Mouse (Mus musculus): ENCODE results near the gene Prrxl1. TPM values are rescaled to one million over a fixed set of nuclear protein-coding genes. Genes with fewer than 3 reads are reported as not detected.
A peak's percentile ranks its signal among the peaks of the same experiment; 100 is the strongest.

Gene Prrxl1
- polyA plus RNA-seq, 1 experiment from 2014 or later: not detected

DNA sequence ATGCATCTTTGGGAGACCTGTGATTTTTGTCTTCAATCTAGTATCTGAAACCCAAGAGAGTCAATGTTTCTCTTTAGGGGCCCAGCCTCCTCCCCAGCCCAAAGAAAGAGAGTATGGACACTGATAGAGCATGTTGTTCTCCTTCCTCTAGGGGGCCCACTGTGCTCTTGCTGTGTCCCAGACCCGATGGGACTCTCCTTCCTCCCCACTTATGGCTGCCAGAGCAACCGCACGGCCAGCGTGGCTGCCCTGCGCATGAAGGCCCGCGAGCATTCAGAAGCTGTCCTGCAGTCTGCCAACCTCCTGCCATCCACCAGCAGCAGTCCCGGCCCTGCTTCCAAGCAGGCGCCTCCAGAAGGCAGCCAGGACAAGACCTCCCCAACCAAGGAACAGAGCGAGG is 29.4 kb downstream of the Prrxl1 start:
- Histone ChIP-seq H3K4me3 (ENCODE audit: low read depth, low read length) (no peak overlapping the region), H3K27ac (ENCODE audit: low read depth) (no peak overlapping the region), H3K9ac (no peak overlapping the region), H3K9me3 (ENCODE audit: low read depth, low read length) (no peaks in the 10 kb centered on the region), H3K4me2 (no peak overlapping the region), H3K27me3 (ENCODE audit: insufficient read depth, low read length) (no peaks in the 10 kb centered on the region), H3K4me1 (ENCODE audit: insufficient read depth) (no peaks in the 10 kb centered on the region), H3K36me3 (ENCODE audit: insufficient read depth) (no peaks in the 10 kb centered on the region)
- 36% methylated on average over 10 of the region's 10 CpGs for WGBS
- peak; percentile 38; the same call in 1 of the 2 replicates for TF ChIP-seq CTCF (IDR thresholded peaks at IDR 0.05; ENCODE audit: low read depth)
- DNase-seq: peak; percentile 41
- no peak for ATAC-seq (ENCODE audit: insufficient read depth)

DNA sequence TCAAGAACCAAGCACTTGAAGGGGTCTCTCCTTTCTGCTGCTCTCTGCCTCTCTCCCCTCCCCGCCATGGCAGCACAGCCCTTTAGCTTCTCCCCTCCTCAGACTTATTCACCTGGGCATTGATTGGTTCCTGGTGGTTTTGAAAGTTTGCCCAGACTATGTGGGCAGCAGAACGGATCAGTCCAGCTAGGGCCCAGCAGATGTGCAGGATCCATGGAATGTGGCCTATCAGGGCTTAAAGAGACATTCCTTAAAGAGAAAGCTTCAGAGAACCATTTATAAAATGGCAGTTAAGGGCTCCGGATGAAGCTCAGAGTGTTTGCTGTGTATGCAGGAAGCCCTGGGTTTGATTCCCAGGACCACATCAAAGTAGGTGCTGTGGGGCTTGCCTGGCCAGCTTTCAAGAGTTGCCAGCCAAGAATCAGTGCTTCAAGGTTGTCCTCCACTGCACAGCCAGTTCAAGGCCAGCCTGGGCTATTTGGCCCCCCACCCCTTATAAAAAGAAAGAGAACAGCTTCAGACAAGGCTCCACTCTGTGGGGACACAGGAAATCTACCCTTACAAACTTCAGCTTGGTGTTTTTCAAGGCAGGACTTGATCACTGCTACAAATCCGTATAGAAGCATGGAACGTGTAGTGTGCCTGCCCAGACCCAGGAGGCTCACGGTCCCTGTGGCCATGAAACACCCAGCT is 33.8 kb downstream of the Prrxl1 start:
- Histone ChIP-seq H3K4me3 (ENCODE audit: low read depth, low read length) (no peak overlapping the region), H3K27ac (ENCODE audit: low read depth) (no peak overlapping the region), H3K9me3 (ENCODE audit: low read depth, low read length) (no peaks in the 10 kb centered on the region), H3K4me1 (ENCODE audit: insufficient read depth) (no peaks in the 10 kb centered on the region), H3K4me2 (no peak overlapping the region), H3K36me3 (ENCODE audit: insufficient read depth) (no peaks in the 10 kb centered on the region), H3K27me3 (ENCODE audit: insufficient read depth, low read length) (no peaks in the 10 kb centered on the region), H3K9ac (no peak overlapping the region)
- no peak for DNase-seq
- ATAC-seq (ENCODE audit: insufficient read depth): no peak
- no peak for TF ChIP-seq CTCF (IDR thresholded peaks at IDR 0.05; ENCODE audit: low read depth)
- WGBS: 64% methylated on average over 6 of the region's 6 CpGs

- DNase-seq (no peak), ATAC-seq (ENCODE audit: insufficient read depth) (no peak)
- 13% methylated on average over 11 of the region's 11 CpGs for WGBS
- Histone ChIP-seq H3K27me3 (ENCODE audit: insufficient read depth, low read length) (no peaks in the 10 kb centered on the region), H3K9me3 (ENCODE audit: low read depth, low read length) (no peaks in the 10 kb centered on the region), H3K36me3 (ENCODE audit: insufficient read depth) (no peaks in the 10 kb centered on the region), H3K4me1 (ENCODE audit: insufficient read depth) (no peaks in the 10 kb centered on the region), H3K4me2 (no peak overlapping the region), H3K9ac (no peak overlapping the region), H3K27ac (ENCODE audit: low read depth) (no peak overlapping the region), H3K4me3 (ENCODE audit: low read depth, low read length) (no peak overlapping the region)
- TF ChIP-seq CTCF (IDR thresholded peaks at IDR 0.05; ENCODE audit: low read depth): no peak
Measured at GRCm38 (mm10) chr14:32634015-32634682, 34.9 kb downstream of the Prrxl1 start.

- H3K27ac ChIP-seq (ENCODE audit: low read depth): no peak overlapping the region
- 69% methylated on average over 2 of the region's 2 CpGs for WGBS
- no peaks in the 10 kb centered on the region for H3K9me3 ChIP-seq (ENCODE audit: low read depth, low read length)
- H3K36me3 ChIP-seq (ENCODE audit: insufficient read depth): no peaks in the 10 kb centered on the region
- ATAC-seq (ENCODE audit: insufficient read depth): no peak
- no peak overlapping the region for H3K4me3 ChIP-seq (ENCODE audit: low read depth, low read length)
- H3K9ac ChIP-seq: no peak overlapping the region
- no peak for TF ChIP-seq CTCF (IDR thresholded peaks at IDR 0.05; ENCODE audit: low read depth)
- no peak overlapping the region for H3K4me2 ChIP-seq
- no peaks in the 10 kb centered on the region for H3K27me3 ChIP-seq (ENCODE audit: insufficient read depth, low read length)
- no peaks in the 10 kb centered on the region for H3K4me1 ChIP-seq (ENCODE audit: insufficient read depth)
- no peak for DNase-seq
Measured at GRCm38 (mm10) chr14:32638485-32638884, 39.3 kb downstream of the Prrxl1 start.

GRCm38 (mm10) chr14:32659781-32660180 is 60.6 kb downstream of the Prrxl1 start:
- H3K4me1 ChIP-seq (ENCODE audit: insufficient read depth): no peaks in the 10 kb centered on the region
- TF ChIP-seq CTCF (IDR thresholded peaks at IDR 0.05; ENCODE audit: low read depth): no peak
- H3K4me3 ChIP-seq (ENCODE audit: low read depth, low read length): no peak overlapping the region
- H3K9me3 ChIP-seq (ENCODE audit: low read depth, low read length): no peaks in the 10 kb centered on the region
- no peak overlapping the region for H3K27ac ChIP-seq (ENCODE audit: low read depth)
- DNase-seq (no peak), ATAC-seq (ENCODE audit: insufficient read depth) (no peak)
- H3K9ac ChIP-seq: no peak overlapping the region
- no peak overlapping the region for H3K4me2 ChIP-seq
- 64% methylated on average over 9 of the region's 9 CpGs for WGBS
- no peaks in the 10 kb centered on the region for H3K36me3 ChIP-seq (ENCODE audit: insufficient read depth)
- H3K27me3 ChIP-seq (ENCODE audit: insufficient read depth, low read length): no peaks in the 10 kb centered on the region

DNA sequence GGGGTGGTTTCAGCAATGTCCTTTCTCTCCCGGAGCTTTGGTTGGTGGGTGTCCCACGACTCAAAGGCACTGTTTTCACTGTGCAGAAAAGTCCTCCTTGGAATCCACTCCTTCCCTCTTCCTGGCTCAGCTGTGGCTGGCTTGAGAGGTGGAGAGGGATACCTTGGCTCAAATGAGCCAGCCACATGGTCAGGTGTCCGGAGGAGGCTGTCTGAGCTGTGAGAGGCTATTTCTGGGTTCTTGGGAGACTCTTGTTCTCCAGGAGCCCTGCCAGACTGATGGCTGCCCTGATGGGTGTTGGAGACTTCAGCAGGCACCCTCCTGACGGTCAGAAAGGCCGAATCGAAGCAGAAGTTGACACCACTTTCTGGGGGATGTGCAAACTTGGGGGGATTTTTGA is 63.9 kb downstream of the Prrxl1 start:
- Histone ChIP-seq H3K9me3 (ENCODE audit: low read depth, low read length) (no peaks in the 10 kb centered on the region), H3K4me1 (ENCODE audit: insufficient read depth) (no peaks in the 10 kb centered on the region), H3K4me2 (no peak overlapping the region), H3K36me3 (ENCODE audit: insufficient read depth) (no peaks in the 10 kb centered on the region), H3K27me3 (ENCODE audit: insufficient read depth, low read length) (no peaks in the 10 kb centered on the region), H3K4me3 (ENCODE audit: low read depth, low read length) (no peak overlapping the region), H3K9ac (no peak overlapping the region), H3K27ac (ENCODE audit: low read depth) (no peak overlapping the region)
- 78% methylated on average over 6 of the region's 6 CpGs for WGBS
- ATAC-seq (ENCODE audit: insufficient read depth): no peak
- TF ChIP-seq CTCF (IDR thresholded peaks at IDR 0.05; ENCODE audit: low read depth): no peak
- DNase-seq: no peak

- ATAC-seq (ENCODE audit: insufficient read depth): peak; percentile 52; the same call in 1 of the 2 replicates
- Histone ChIP-seq H3K27me3 (ENCODE audit: insufficient read depth, low read length) (no peaks in the 10 kb centered on the region), H3K4me2 (no peak overlapping the region), H3K4me3 (ENCODE audit: low read depth, low read length) (no peak overlapping the region), H3K9ac (no peak overlapping the region), H3K4me1 (ENCODE audit: insufficient read depth) (no peaks in the 10 kb centered on the region), H3K9me3 (ENCODE audit: low read depth, low read length) (no peaks in the 10 kb centered on the region), H3K27ac (ENCODE audit: low read depth) (no peak overlapping the region), H3K36me3 (ENCODE audit: insufficient read depth) (no peaks in the 10 kb centered on the region)
- 38% methylated on average over 3 of the region's 3 CpGs for WGBS
- DNase-seq: peak; percentile 17
- TF ChIP-seq CTCF (IDR thresholded peaks at IDR 0.05; ENCODE audit: low read depth): no peak
Measured at GRCm38 (mm10) chr14:32673178-32673577, 74.0 kb downstream of the Prrxl1 start.
